Mouse (Mus musculus) MEL (cell line): Measurements from ENCODE around the gene Sgsm1. TPM values are rescaled to one million over a fixed set of nuclear protein-coding genes. Genes with fewer than 3 reads are reported as not detected.

Experiments used
- DNase-seq: peaks from one replicate; pipeline ENCODE4 v3.0.0; 2011; ENCODE audit warnings: low read depth, low spot score
- H3K27ac ChIP-seq: 2 replicates; pipeline ENCODE4 v1.5.1; 2012; ENCODE audit warnings: low read depth, mild to moderate bottlenecking, control low read depth, low read length, moderate library complexity; ENCODE audit not compliant: control insufficient read depth
- H3K27me3 ChIP-seq, 2 experiments: fragments of 150-350 bp in 1 of 2; sonication (generic) in 1 of 2; 2 replicates each; pipeline ENCODE4 v1.6.1; 2012; ENCODE audit warnings: low read length in 2 of 2, mild to moderate bottlenecking in 2 of 2, improper control_type of control experiment in 1 of 2, moderate library complexity in 1 of 2; ENCODE audit not compliant: insufficient read depth in 2 of 2, control insufficient read depth in 1 of 2
- H3K36me3 ChIP-seq, 2 experiments: 2 replicates each; pipeline ENCODE4 v1.6.1; 2012 to 2014; ENCODE audit warnings: low read length in 2 of 2, improper control_type of control experiment in 1 of 2, inconsistent platforms in 1 of 2, mild to moderate bottlenecking in 1 of 2; ENCODE audit not compliant: insufficient read depth in 2 of 2, control insufficient read depth in 1 of 2
- H3K4me1 ChIP-seq, 2 experiments: fragments of 150-350 bp in 1 of 2; sonication (generic) in 1 of 2; 2 replicates each; pipeline ENCODE4 v1.6.1; 2012; ENCODE audit warnings: low read length in 2 of 2, improper control_type of control experiment in 1 of 2, mild to moderate bottlenecking in 1 of 2; ENCODE audit not compliant: insufficient read depth in 2 of 2, control insufficient read depth in 1 of 2
- H3K4me3 ChIP-seq, 2 experiments: fragments of 150-350 bp in 1 of 2; sonication (generic) in 1 of 2; 2 replicates each; pipeline ENCODE4 v1.5.1; 2012; ENCODE audit warnings: low read depth in 2 of 2, low read length in 2 of 2, mild to moderate bottlenecking in 2 of 2, moderate library complexity in 2 of 2, control low read depth in 1 of 2, improper control_type of control experiment in 1 of 2; ENCODE audit not compliant: control insufficient read depth in 1 of 2, insufficient read depth in 1 of 2
- H3K79me2 ChIP-seq: 2 replicates; pipeline ENCODE4 v1.6.1; 2012; ENCODE audit warnings: mild to moderate bottlenecking, low read length, moderate library complexity; ENCODE audit not compliant: control insufficient read depth, poor library complexity, insufficient read depth
- H3K9ac ChIP-seq: 2 replicates; pipeline ENCODE4 v1.6.1; 2012; ENCODE audit warnings: low read depth, mild to moderate bottlenecking, control low read depth, low read length, moderate library complexity; ENCODE audit not compliant: control insufficient read depth, poor library complexity, severe bottlenecking
- H3K9me3 ChIP-seq: fragments of 150-350 bp; sonication (generic); replicated peaks from 2 replicates; pipeline ENCODE4 v1.6.1; 2012; ENCODE audit warnings: mild to moderate bottlenecking, low read length, improper control_type of control experiment, moderate library complexity; ENCODE audit not compliant: insufficient read depth
- MAZ ChIP-seq: IDR thresholded peaks from 2 replicates; pipeline ENCODE4 v1.6.1; 2012; ENCODE audit warnings: low read depth, mild to moderate bottlenecking, inconsistent platforms, low read length, improper control_type of control experiment
- TAL1 ChIP-seq: IDR thresholded peaks from 2 replicates; pipeline ENCODE4 v1.6.1; 2012; ENCODE audit warnings: mild to moderate bottlenecking, inconsistent platforms, low read length, moderate library complexity, mixed read lengths
- UBTF ChIP-seq: IDR thresholded peaks from 2 replicates; pipeline ENCODE4 v1.6.1; 2012; ENCODE audit warnings: low read depth, mild to moderate bottlenecking, inconsistent platforms, low read length, improper control_type of control experiment, moderate library complexity, borderline replicate concordance; ENCODE audit not compliant: insufficient read depth
- polyA plus RNA-seq, 2 experiments: library from polyadenylated mRNA; stranded (reverse) in 1 of 2; unstranded in 1 of 2; fragments of >175 nt in 1 of 2; fragments of >200 nt in 1 of 2; gene quantifications; 2 replicates each; pipeline versions ENCODE4 v1.2.1 to v1.2.4; 2012; ENCODE audit warnings: low replicate concordance in 2 of 2, low read depth in 1 of 2; ENCODE audit not compliant: insufficient read length in 2 of 2, insufficient read depth in 1 of 2, missing spikeins in 1 of 2
- total RNA-seq: library from RNA; depleted of rRNA; stranded (reverse); fragments of 300-350 nt; gene quantifications from 2 replicates; pipeline ENCODE4 v1.2.3, GENCODE M21; 2012; rRNA removed

Gene Sgsm1
- total and polyA plus RNA-seq, 3 experiments: not detected

GRCm38 (mm10) chr5:113193762-113194161 lies 116.8 kb downstream of the Sgsm1 start:
- TF ChIP-seq TAL1: no peak
- TF ChIP-seq UBTF: no peak
- TF ChIP-seq MAZ: no peak
- TF ChIP-seq, all 39 proteins: peak for 0
- Histone ChIP-seq H3K4me1 (no peaks in the 10 kb centered on the region), H3K79me2 (no peaks in the 10 kb centered on the region), H3K36me3 (no peaks in the 10 kb centered on the region), H3K9ac (no peak overlapping the region), H3K27ac (no peak overlapping the region), H3K4me3 (no peak overlapping the region), H3K9me3 (no peaks in the 10 kb centered on the region), H3K27me3 (no peaks in the 10 kb centered on the region)
- DNase-seq: no peak

Other genes starting within 250 kb of the Sgsm1 start
- not detected in 2 replicates for gene Crybb2, start 240.7 kb downstream of the Sgsm1 start, total RNA-seq
- gene Crybb2, start 240.7 kb downstream of the Sgsm1 start, polyA plus RNA-seq: not detected
- not detected in 2 replicates for gene Crybb3, start 229.2 kb downstream of the Sgsm1 start, total RNA-seq
- not detected for gene Crybb3, start 229.2 kb downstream of the Sgsm1 start, polyA plus RNA-seq
- gene 2900026A02Rik, start 89.5 kb downstream of the Sgsm1 start, total RNA-seq: not detected in 2 replicates
- gene 2900026A02Rik, start 89.5 kb downstream of the Sgsm1 start, polyA plus RNA-seq: not detected
- not detected in 2 replicates for gene Tmem211, start 83.9 kb downstream of the Sgsm1 start, total RNA-seq
- gene Tmem211, start 83.9 kb downstream of the Sgsm1 start, polyA plus RNA-seq: not detected
- gene Aym1, start 46.5 kb upstream of the Sgsm1 start, total RNA-seq: not detected in 2 replicates
- gene Aym1, start 46.5 kb upstream of the Sgsm1 start, polyA plus RNA-seq: not detected
- not detected in 2 replicates for gene Wscd2, start 179.5 kb upstream of the Sgsm1 start, total RNA-seq
- not detected for gene Wscd2, start 179.5 kb upstream of the Sgsm1 start, polyA plus RNA-seq